Mouse (Mus musculus) brain, embryonic 14.5 days (tissue): ENCODE measurements at regions not wholly inside any gene's neighbourhood (a gene's known extent, or its start where the extent isn't known, plus 50 kb on each side); places are given as distances from the start of the nearest gene placed in this dataset.

ENCODE experiments used
- CTCF ChIP-seq: fragments of 200-500 bp; IDR thresholded peaks from 2 replicates; pipeline ENCODE4 v1.5.1; 2012; ENCODE audit warnings: inconsistent platforms, mild to moderate bottlenecking, moderate library complexity, borderline replicate concordance; ENCODE audit not compliant: insufficient read depth, insufficient read length; ENCODE audit errors: extremely low read depth
- POLR2A ChIP-seq: fragments of 200-500 bp; IDR thresholded peaks from 2 replicates; pipeline ENCODE4 v1.6.1; 2012; ENCODE audit warnings: mild to moderate bottlenecking, inconsistent platforms, borderline replicate concordance; ENCODE audit not compliant: poor library complexity, insufficient read depth, insufficient read length, severe bottlenecking; ENCODE audit errors: extremely low read depth

DNA sequence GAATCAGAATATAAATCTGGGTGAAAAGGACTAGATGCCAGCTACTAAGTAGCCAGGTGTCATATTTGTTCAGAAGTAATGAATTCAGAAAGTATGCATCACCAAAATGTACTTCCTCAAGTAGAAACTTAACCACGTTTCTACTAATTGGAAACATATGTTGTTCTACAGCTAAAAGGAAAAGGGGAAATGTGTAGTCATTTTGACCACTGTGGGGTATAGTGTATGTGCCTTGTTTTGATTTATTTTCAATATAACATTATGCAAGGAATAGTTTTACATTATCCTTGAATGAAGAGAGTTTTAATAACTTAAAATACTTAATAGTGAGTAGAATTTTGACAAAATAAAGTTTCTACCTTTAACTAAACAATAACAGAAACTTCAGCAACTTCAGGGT lies 257.7 kb downstream of the Plod2 start:
- TF ChIP-seq CTCF (no peak), POLR2A (no peak)
